Mouse (Mus musculus) CH12.LX (cell line): ENCODE data around the gene Spen.

Source experiments
- CTCF ChIP-seq, 2 experiments: IDR thresholded peaks in 1 of 2; conservative IDR thresholded peaks in 1 of 2; 2 replicates each; pipeline ENCODE4 v1.5.1; 2011 to 2012; ENCODE audit warnings: low read depth in 2 of 2, low read length in 2 of 2, improper control_type of control experiment in 1 of 2, inconsistent platforms in 1 of 2, mild to moderate bottlenecking in 1 of 2, moderate library complexity in 1 of 2
- MAX ChIP-seq: IDR thresholded peaks from 2 replicates; pipeline ENCODE4 v1.6.1; 2011; ENCODE audit warnings: low read length, improper control_type of control experiment
- POLR2A ChIP-seq: IDR thresholded peaks from 2 replicates; pipeline ENCODE4 v1.6.1; 2011; ENCODE audit warnings: low read depth, mild to moderate bottlenecking, improper control_type of control experiment, low read length
- SMC3 ChIP-seq: IDR thresholded peaks from 2 replicates; pipeline ENCODE4 v1.6.1; 2011; ENCODE audit warnings: low read depth, low read length, improper control_type of control experiment
- TCF12 ChIP-seq: IDR thresholded peaks from 2 replicates; pipeline ENCODE4 v1.6.1; 2014; ENCODE audit warnings: low read depth, mild to moderate bottlenecking, inconsistent platforms, low read length, improper control_type of control experiment
- ZKSCAN1 ChIP-seq: IDR thresholded peaks from 2 replicates; pipeline ENCODE4 v1.6.1; 2012; ENCODE audit warnings: low read depth, inconsistent platforms, low read length, improper control_type of control experiment, borderline replicate concordance

GRCm38 (mm10) chr4:141420192-141420829 is 118.1 kb downstream of the Spen start, which contains the start of gene Hspb7:
- no peak for TF ChIP-seq CTCF (conservative IDR thresholded peaks at IDR 0.05 in 1 of 2, IDR thresholded peaks at IDR 0.05 in 1 of 2; ENCODE audit: low read depth in 2 of 2, low read length in 2 of 2)
- TF ChIP-seq SMC3 = no peak
- no peak for TF ChIP-seq POLR2A
- TF ChIP-seq ZKSCAN1 = no peak
- no peak for TF ChIP-seq MAX
- TF ChIP-seq TCF12 = no peak
